Mouse (Mus musculus) MEL (cell line): ENCODE measurements around the gene Skida1.

Experiments used
- CTCF ChIP-seq, 3 experiments: IDR thresholded peaks in 2 of 3; conservative IDR thresholded peaks in 1 of 3; 2 replicates each; pipeline ENCODE4 v1.5.1; 2011 to 2012; ENCODE audit warnings: low read length in 3 of 3, low read depth in 2 of 3, mild to moderate bottlenecking in 2 of 3, improper control_type of control experiment in 1 of 3, inconsistent platforms in 1 of 3, mixed read lengths in 1 of 3, moderate library complexity in 1 of 3; ENCODE audit not compliant: control insufficient read depth in 1 of 3, insufficient read depth in 1 of 3, poor library complexity in 1 of 3, severe bottlenecking in 1 of 3
- E2F4 ChIP-seq: IDR thresholded peaks from 2 replicates; pipeline ENCODE4 v1.6.1; 2011; ENCODE audit warnings: low read depth, low read length, improper control_type of control experiment, borderline replicate concordance
- MAFK ChIP-seq: IDR thresholded peaks from 2 replicates; pipeline ENCODE4 v1.6.1; 2011; ENCODE audit warnings: low read depth, mild to moderate bottlenecking, low read length, improper control_type of control experiment, borderline replicate concordance
- MAX ChIP-seq: IDR thresholded peaks from 2 replicates; pipeline ENCODE4 v1.6.1; 2011; ENCODE audit warnings: low read length, improper control_type of control experiment
- MAZ ChIP-seq: IDR thresholded peaks from 2 replicates; pipeline ENCODE4 v1.6.1; 2012; ENCODE audit warnings: low read depth, mild to moderate bottlenecking, inconsistent platforms, low read length, improper control_type of control experiment
- POLR2A ChIP-seq, 2 experiments: IDR thresholded peaks; 2 replicates each; pipeline ENCODE4 v1.6.1; 2011 to 2012; ENCODE audit warnings: low read length in 2 of 2, mild to moderate bottlenecking in 2 of 2, control low read depth in 1 of 2, improper control_type of control experiment in 1 of 2, low read depth in 1 of 2, moderate library complexity in 1 of 2; ENCODE audit not compliant: control insufficient read depth in 1 of 2, insufficient read depth in 1 of 2, poor library complexity in 1 of 2

GRCm38 (mm10) chr2:18051026-18051830 lies 2.4 kb upstream of the Skida1 start:
- TF ChIP-seq MAX (no peak), POLR2A (IDR thresholded peaks at IDR 0.05; ENCODE audit: control insufficient read depth in 1 of 2, insufficient read depth in 1 of 2, low read depth in 1 of 2, low read length in 2 of 2, poor library complexity in 1 of 2) (no peak), E2F4 (no peak), MAZ (no peak), CTCF (IDR thresholded peaks at IDR 0.05 in 2 of 3, conservative IDR thresholded peaks at IDR 0.05 in 1 of 3; ENCODE audit: control insufficient read depth in 1 of 3, insufficient read depth in 1 of 3, low read depth in 2 of 3, low read length in 3 of 3, poor library complexity in 1 of 3, severe bottlenecking in 1 of 3) (no peak), MAFK (no peak)
